In the genomic region with DNA sequence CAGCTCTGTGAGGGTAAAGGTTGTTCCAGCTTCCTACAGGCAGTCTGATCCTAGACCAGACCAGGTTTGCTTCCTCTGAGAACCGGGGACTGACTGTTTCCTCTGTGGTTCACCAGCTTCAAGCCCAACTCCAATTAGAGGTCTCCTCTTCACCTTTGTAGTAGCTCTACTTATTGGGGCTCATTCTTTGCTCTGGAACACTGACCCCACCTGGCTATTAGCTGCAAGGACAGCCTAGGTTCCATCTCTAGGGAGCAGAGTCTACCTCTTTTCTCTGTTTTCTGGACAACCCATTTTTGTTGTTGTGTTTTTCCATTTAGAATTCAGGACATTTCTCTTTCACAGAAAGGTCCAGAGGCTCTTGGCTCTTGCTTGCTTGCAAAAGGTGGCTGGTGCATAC, we compare ENCODE assay signal across 14 mouse cellular contexts.
DNase-seq lines count a peak whose midpoint lies in the region; ATAC-seq and TF ChIP-seq lines count a peak whose summit lies in the region.
"Had no signal": no experiment of that assay in that cellular context is flagged by ENCODE, and none has a peak within 500 bp of the region (broad histone marks: within the 10 kb centered on the region; RNA-seq: fewer than 3 reads in every experiment).

No protein-coding gene starts in this region.

- TF ChIP-seq CTCF in hindbrain, postnatal 0 days (IDR thresholded peaks at IDR 0.05; ENCODE audit: low read depth) = peak; percentile 44
- peak; percentile 58 for TF ChIP-seq CTCF in lung, postnatal 0 days (IDR thresholded peaks at IDR 0.05)
- TF ChIP-seq CTCF in bone marrow, adult 2 months (IDR thresholded peaks at IDR 0.05; ENCODE audit: control insufficient read depth, insufficient read depth, low read length) = 0 out of 2 replicates have a peak, but pooled peaks have one; percentile 4

- no peak overlapping the region for H3K4me3 ChIP-seq in hindbrain, postnatal 0 days (ENCODE audit: low read length)
- H3K4me3 ChIP-seq in hindbrain, embryonic 12.5 days = no peak overlapping the region
- H3K4me3 ChIP-seq in lung, postnatal 0 days (ENCODE audit: low read depth, low read length) = no peak overlapping the region
- no peak overlapping the region for H3K4me3 ChIP-seq in bone marrow, adult 2 months (replicated peaks; ENCODE audit: control insufficient read depth, low read depth, low read length)
- H3K4me3 ChIP-seq: embryonic facial prominence, embryonic 15.5 days; forebrain, embryonic 13.5 days; limb, embryonic 15.5 days; midbrain, embryonic 12.5 days had no signal

- no peak overlapping the region for H3K9ac ChIP-seq in hindbrain, postnatal 0 days (replicated peaks; ENCODE audit: low read length)
- no peak overlapping the region for H3K9ac ChIP-seq in hindbrain, embryonic 12.5 days
- no peak overlapping the region for H3K9ac ChIP-seq in lung, postnatal 0 days (replicated peaks; ENCODE audit: low read depth)
- H3K9ac ChIP-seq: embryonic facial prominence, embryonic 15.5 days; forebrain, embryonic 13.5 days; limb, embryonic 15.5 days; midbrain, embryonic 12.5 days had no signal

- H3K27me3 ChIP-seq in hindbrain, postnatal 0 days (ENCODE audit: insufficient read depth, low read length) = no peaks in the 10 kb centered on the region
- H3K27me3 ChIP-seq in hindbrain, embryonic 12.5 days = no peaks in the 10 kb centered on the region
- H3K27me3 ChIP-seq in lung, postnatal 0 days (replicated peaks; ENCODE audit: insufficient read depth, low read length) = no peaks in the 10 kb centered on the region
- H3K27me3 ChIP-seq: embryonic facial prominence, embryonic 15.5 days; forebrain, embryonic 13.5 days; limb, embryonic 15.5 days; midbrain, embryonic 12.5 days had no signal

- no peaks in the 10 kb centered on the region for H3K36me3 ChIP-seq in hindbrain, postnatal 0 days (ENCODE audit: insufficient read depth, low read length)
- H3K36me3 ChIP-seq in hindbrain, embryonic 12.5 days = no peaks in the 10 kb centered on the region
- no peaks in the 10 kb centered on the region for H3K36me3 ChIP-seq in lung, postnatal 0 days (ENCODE audit: insufficient read depth, low read length)
- H3K36me3 ChIP-seq: embryonic facial prominence, embryonic 15.5 days; limb, embryonic 15.5 days; midbrain, embryonic 12.5 days had no signal

- TF ChIP-seq EP300 in lung, postnatal 0 days (IDR thresholded peaks at IDR 0.05) = no peak

- no peaks in the 10 kb centered on the region for H3K4me1 ChIP-seq in hindbrain, postnatal 0 days (ENCODE audit: insufficient read depth, low read length)
- no peaks in the 10 kb centered on the region for H3K4me1 ChIP-seq in hindbrain, embryonic 12.5 days
- no peaks in the 10 kb centered on the region for H3K4me1 ChIP-seq in lung, postnatal 0 days (ENCODE audit: insufficient read depth, low read depth, low read length)
- no peaks in the 10 kb centered on the region for H3K4me1 ChIP-seq in bone marrow, adult 2 months (ENCODE audit: control insufficient read depth, insufficient read depth, low read length)
- H3K4me1 ChIP-seq: embryonic facial prominence, embryonic 15.5 days; forebrain, embryonic 13.5 days; limb, embryonic 15.5 days; midbrain, embryonic 12.5 days had no signal

- no peak overlapping the region for H3K27ac ChIP-seq in hindbrain, postnatal 0 days
- H3K27ac ChIP-seq in hindbrain, embryonic 12.5 days = no peak overlapping the region
- H3K27ac ChIP-seq in lung, postnatal 0 days (ENCODE audit: low read length) = no peak overlapping the region
- H3K27ac ChIP-seq in bone marrow, adult 2 months (ENCODE audit: control insufficient read depth, insufficient read depth, low read depth, low read length, poor library complexity) = no peak overlapping the region
- H3K27ac ChIP-seq: embryonic facial prominence, embryonic 15.5 days; forebrain, embryonic 13.5 days; limb, embryonic 15.5 days; midbrain, embryonic 12.5 days had no signal

- DNase-seq in hindbrain, postnatal 0 days (ENCODE audit: low spot score) = no peak
- peak; percentile 11 for DNase-seq in lung, postnatal 0 days (ENCODE audit: low spot score)
- DNase-seq in lung, postnatal 25 days (ENCODE audit: low spot score) = no peak
- no peak for DNase-seq in spleen, adult 12 weeks (ENCODE audit: low spot score)
- DNase-seq: cerebellum, adult 11-12 months; heart, postnatal 14 days; thymus, postnatal 4 days had no signal

- TF ChIP-seq POLR2A in bone marrow, adult 2 months (IDR thresholded peaks at IDR 0.05; ENCODE audit: borderline replicate concordance, control insufficient read depth, low read depth, low read length) = no peak

- ATAC-seq in hindbrain, postnatal 0 days = no peak
- ATAC-seq in hindbrain, embryonic 12.5 days (ENCODE audit: low FRiP score) = no peak
- no peak for ATAC-seq in lung, postnatal 0 days
- 0 out of 2 replicates have a peak, but pooled peaks have one; percentile 50 for ATAC-seq in megakaryocyte-erythroid progenitor cell, adult 5-6 weeks (replicated peaks; ENCODE audit: low FRiP score, low TSS enrichment, poor library complexity, severe bottlenecking)
- ATAC-seq: forebrain, embryonic 13.5 days had no signal

- no peaks in the 10 kb centered on the region for H3K9me3 ChIP-seq in hindbrain, postnatal 0 days (ENCODE audit: low read length)
- no peaks in the 10 kb centered on the region for H3K9me3 ChIP-seq in hindbrain, embryonic 12.5 days (replicated peaks)
- H3K9me3 ChIP-seq in lung, postnatal 0 days (ENCODE audit: low read length) = no peaks in the 10 kb centered on the region
- H3K9me3 ChIP-seq: embryonic facial prominence, embryonic 15.5 days; forebrain, embryonic 13.5 days; limb, embryonic 15.5 days; midbrain, embryonic 12.5 days had no signal

- 95% methylated on average over 1 of the region's 1 CpGs for WGBS in hindbrain, postnatal 0 days
- 77% methylated on average over 1 of the region's 1 CpGs for WGBS in hindbrain, embryonic 12.5 days
- 88% methylated on average over 1 of the region's 1 CpGs for WGBS in lung, postnatal 0 days
- WGBS in bone marrow, adult 2 months = 3% methylated on average over 1 of the region's 1 CpGs

- no peak overlapping the region for H3K4me2 ChIP-seq in hindbrain, postnatal 0 days (ENCODE audit: low read depth, low read length)
- H3K4me2 ChIP-seq in hindbrain, embryonic 12.5 days (replicated peaks) = no peak overlapping the region
- H3K4me2 ChIP-seq in lung, postnatal 0 days (replicated peaks; ENCODE audit: low read depth, low read length) = no peak overlapping the region
- H3K4me2 ChIP-seq: embryonic facial prominence, embryonic 15.5 days; forebrain, embryonic 13.5 days; limb, embryonic 15.5 days; midbrain, embryonic 12.5 days had no signal

Comparison
In these comparisons a context has a peak if more than half of its experiments do, and no peak if none do; other contexts are left out.
1. CTCF ChIP-seq: peak in every context shown above with its lines; median percentile 58 in lung, postnatal 0 days; 44 in hindbrain, postnatal 0 days; 4 in bone marrow, adult 2 months.